Mouse (Mus musculus) gastrocnemius, adult 18-20 months (tissue): ENCODE data around the gene Dync1i1. TPM values are rescaled to one million over a fixed set of nuclear protein-coding genes. Genes with fewer than 3 reads are reported as not detected.

ENCODE experiments used
- DNase-seq: peaks from one replicate; pipeline ENCODE4 v3.0.0; 2021; ENCODE audit warnings: low spot score
- total RNA-seq, 2 experiments: library from RNA; stranded (reverse); gene quantifications; 2 replicates each; pipeline ENCODE4 v1.2.3; 2021

Dync1i1 gene
- total RNA-seq, 2 experiments from 2014 or later, result 0.14 to 0.21 TPM

- no peak for DNase-seq
Observed at GRCm38 (mm10) chr6:5855526-5855925, 130.1 kb downstream of the Dync1i1 start.

GRCm38 (mm10) chr6:5858371-5858770, 132.9 kb downstream of the Dync1i1 start:
- peak; percentile 19 for DNase-seq

- no peak for DNase-seq
Observed at GRCm38 (mm10) chr6:5858901-5859598, 133.6 kb downstream of the Dync1i1 start.

DNA sequence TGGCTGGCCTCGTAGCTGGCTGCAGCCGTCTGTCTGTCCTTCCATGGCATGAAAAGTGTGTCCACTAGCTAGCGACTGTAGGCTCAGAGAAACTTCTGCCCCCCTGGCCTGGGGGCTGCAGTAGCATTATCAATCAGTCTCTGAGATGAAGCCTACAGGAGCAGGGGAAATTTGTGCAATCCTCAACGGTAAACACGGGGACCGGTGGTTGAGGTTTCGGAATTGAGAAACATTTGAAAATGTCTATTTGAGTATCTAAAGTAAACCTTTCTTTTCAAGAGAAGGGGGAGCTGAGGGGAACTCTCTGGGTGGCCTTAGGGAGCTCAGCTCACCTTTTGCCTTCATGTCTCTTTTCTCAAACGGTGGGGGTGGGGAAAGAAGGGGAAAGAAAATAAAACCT, 134.2 kb downstream of the Dync1i1 start:
- no peak for DNase-seq

DNA sequence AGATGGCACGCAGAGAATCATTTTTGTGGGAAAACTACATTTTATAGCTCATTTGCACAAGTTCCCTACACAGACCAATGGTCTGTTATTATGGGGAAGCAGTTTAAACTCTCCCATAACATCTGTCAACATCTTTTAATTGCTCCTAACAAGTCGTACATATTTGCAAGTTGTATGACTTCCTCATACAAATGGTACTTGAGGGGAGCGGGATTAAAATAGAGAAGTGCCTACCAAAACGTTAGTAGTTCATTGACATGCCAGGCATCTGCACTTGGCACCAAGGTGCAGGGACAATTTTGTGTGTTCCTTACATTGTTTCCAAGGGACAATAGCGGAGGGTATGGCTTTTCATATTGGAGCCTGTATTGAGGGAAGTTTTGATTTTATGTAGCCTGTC, 140.7 kb downstream of the Dync1i1 start:
- DNase-seq, result no peak

DNA sequence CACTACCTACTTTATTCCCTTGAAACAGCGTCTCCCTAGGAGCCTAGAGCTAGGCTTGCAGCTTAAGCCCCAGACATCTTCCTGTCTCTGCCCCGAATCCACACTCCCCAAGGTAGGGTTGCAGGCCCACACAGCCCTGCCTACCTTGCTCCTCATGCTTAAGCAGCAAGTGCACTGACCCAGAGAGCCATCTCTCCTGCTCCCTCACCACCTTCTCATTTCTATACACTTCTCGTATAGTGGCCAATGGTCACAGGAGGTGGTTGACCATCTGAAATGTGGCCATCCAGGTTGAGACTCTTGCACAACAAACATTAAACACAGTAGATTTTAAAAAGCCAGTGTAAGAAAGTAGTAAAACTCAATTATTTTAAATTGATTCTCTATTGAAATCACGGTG, 141.8 kb downstream of the Dync1i1 start:
- DNase-seq, result no peak

DNA sequence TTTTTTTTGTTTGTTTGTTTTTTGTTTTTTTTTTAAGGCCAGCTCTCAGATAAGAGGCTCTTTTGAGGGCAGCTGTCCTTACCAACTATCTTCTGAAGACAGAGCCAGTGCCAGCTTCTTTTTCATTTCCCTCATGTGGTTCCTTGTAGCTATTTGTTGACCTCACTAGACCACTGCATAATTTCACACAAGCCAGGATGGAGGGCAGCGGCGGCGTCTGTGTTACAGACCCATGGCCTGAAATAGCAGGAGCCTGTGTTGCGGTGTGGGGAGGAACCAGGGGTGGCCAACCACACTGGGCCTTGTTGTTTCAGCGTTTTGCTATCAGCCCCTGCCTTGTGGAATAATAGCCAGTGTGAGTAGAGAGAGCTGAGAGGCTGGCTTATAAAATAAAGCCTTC, 145.6 kb downstream of the Dync1i1 start:
- DNase-seq, result no peak

- DNase-seq, result no peak
Observed at GRCm38 (mm10) chr6:5871581-5872298, 146.3 kb downstream of the Dync1i1 start.

GRCm38 (mm10) chr6:5889341-5889740, 163.9 kb downstream of the Dync1i1 start:
- no peak for DNase-seq

GRCm38 (mm10) chr6:5911295-5911694, 185.9 kb downstream of the Dync1i1 start:
- no peak for DNase-seq

DNA sequence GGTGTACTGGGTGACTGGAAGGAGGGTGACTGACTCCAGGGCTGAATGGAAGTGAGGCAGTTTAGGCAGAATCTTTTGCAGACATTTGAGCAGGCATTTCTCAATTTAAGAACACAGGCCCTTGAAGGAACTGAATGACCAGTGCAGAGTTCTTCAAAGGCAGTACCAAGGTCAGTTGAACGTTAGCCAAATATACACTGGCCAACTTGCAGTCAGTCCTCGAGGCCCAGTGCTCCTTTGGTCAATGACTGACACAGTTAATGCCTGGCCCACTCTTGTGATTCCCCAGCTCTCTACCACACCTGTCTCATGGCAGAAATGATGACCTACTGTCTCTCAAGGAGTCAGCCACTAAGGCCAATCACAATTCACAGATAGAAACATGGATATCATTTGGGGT, 189.6 kb downstream of the Dync1i1 start:
- no peak for DNase-seq

DNA sequence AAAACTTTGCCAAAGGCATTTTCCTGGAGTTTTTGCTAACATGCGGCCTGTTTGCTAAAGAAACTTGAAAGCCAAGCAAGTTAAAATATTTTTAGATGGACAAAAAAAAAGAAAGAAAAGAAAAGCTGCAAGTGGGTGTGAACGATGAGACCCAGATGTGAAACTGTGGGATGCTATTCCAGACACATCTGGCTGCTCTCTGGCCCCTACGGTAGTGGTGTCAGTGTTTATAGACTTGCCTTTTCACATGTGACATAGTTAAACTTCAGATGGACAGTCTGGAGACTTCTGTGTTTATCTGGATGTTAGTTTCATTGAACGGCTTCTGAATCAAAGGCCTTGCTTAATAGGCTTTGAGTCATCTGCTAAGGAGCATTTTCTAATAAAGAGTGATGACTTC, 195.2 kb downstream of the Dync1i1 start:
- no peak for DNase-seq

- DNase-seq, result no peak
Observed at GRCm38 (mm10) chr6:5922676-5923075, 197.2 kb downstream of the Dync1i1 start.

- no peak for DNase-seq
Observed at GRCm38 (mm10) chr6:5923148-5923547, 197.7 kb downstream of the Dync1i1 start.

- DNase-seq, result no peak
Observed at GRCm38 (mm10) chr6:5930140-5930539, 204.7 kb downstream of the Dync1i1 start.

DNA sequence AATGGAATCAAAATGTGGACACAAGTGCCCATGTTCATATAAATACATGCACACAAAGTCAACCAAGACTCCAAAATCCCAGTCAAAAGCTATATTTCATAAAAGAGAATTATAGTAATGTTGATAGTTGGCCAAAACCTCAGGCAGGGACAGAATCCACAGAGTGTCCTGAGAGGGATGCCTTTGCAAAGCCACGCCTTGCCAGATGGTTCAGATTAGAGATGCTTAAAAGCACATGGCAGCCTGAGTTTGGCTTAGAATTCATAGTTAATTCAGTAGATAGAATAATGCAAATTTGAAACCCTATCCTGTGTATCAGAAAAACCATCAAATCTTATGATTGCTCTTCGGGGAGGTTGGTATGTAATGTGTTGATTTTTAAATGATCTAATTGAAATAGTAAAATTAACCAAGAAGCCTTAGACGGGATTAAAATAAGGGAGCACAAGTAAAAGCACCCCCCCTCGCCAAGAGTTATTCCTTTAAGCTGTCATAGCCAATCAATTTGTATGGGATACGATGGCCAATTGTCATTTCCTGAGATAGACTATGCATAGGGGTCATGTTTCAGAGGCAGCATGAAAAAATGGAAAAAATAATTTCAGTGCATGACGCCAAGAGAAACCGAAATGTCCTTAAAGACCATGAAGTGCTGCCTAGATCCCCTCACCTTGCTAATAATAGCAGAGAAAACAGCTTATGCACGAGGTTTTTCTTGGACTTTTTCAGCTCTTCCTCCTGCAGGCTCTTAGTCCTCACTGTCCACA, 210.3 kb downstream of the Dync1i1 start:
- no peak for DNase-seq

DNA sequence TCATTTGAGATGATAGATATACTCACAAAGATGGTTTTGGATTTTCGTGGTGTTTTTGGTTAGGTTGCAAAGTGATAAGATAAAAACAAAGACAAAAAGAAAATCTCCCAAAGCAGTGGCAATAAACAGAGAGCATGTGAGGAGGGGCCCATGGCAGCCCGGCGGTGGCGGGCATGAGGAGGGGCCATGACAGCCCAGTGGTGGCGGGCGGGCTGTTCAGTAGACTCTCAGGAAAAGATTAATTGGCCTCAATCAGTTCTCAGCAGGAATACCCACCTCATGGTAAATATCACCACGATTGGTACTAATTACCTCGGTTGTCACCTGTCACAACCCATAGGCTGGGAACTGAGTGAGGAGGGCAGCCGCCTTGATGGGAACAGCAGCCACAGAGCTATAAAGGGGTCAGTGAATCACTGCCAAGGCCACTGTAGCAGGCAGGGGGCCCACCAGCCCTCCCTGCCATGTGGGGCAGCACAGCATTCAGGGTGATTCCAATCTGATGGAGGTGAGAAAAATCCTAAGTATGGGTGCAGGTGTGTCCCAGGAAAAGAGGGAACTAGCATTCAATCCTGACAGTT, 224.5 kb downstream of the Dync1i1 start:
- DNase-seq, result no peak

- DNase-seq, result no peak
Observed at GRCm38 (mm10) chr6:5956316-5956913, 231.0 kb downstream of the Dync1i1 start.

- no peak for DNase-seq
Observed at GRCm38 (mm10) chr6:5960728-5961127, 235.3 kb downstream of the Dync1i1 start.

- DNase-seq, result no peak
Observed at GRCm38 (mm10) chr6:5961960-5962359, 236.5 kb downstream of the Dync1i1 start.

DNA sequence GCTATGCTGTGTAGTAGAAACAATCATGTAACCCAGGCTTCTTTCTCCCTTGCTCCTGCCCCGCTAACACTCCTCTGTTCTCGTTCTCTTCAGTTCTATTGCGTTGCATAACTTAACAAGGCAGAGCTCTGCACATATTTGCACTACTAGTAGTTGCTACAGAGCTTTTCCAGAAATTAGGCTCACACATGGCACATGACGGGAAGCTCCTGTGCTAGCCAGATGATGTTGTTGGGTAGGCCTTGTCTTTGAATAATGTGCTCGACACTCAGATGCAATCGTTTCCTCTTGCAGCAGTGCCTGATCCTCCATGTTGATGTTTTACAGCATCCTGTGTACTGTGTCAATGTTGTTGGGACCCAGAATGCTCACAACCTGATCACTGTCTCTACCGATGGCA, 240.9 kb downstream of the Dync1i1 start:
- DNase-seq, result no peak
